Comparison of ENCODE assay signal across 12 mouse cellular contexts in the genomic region with DNA sequence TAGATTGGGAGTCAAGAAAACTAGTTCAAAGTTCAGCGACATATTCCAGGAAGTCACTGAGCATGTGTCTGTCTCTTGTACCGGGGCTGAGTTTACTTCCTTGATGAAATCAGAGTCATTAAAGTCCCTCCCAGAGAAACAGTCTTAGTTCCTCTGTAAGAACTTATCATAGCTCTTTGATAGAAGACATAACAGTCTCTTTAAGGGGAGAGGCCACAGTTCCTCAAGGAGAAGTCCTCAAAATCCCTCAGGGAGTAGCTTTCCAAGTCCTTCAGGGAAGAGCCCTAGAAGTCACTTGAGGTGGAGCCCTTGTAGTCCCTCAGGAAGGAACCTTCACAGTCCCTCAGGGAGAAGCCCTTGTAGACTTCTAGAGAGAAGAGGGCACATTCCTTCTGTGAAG. TPM values are rescaled to one million over a fixed set of nuclear protein-coding genes. Genes with fewer than 3 reads are reported as not detected.
DNase-seq lines count a peak whose midpoint lies in the region; ATAC-seq lines count a peak whose summit lies in the region.
"Had no signal": no experiment of that assay in that cellular context is flagged by ENCODE, and none has a peak within 500 bp of the region (broad histone marks: within the 10 kb centered on the region; RNA-seq: fewer than 3 reads in every experiment).

No protein-coding gene starts in this region.

- no peak for DNase-seq in forebrain, embryonic 10.5 days (ENCODE audit: extremely low spot score, low spot score)
- DNase-seq in forebrain, embryonic 11.5 days (ENCODE audit: low spot score): no peak
- DNase-seq in lung, adult 18-20 months: peak; percentile 27 to 61
- no peak for DNase-seq in lung, postnatal 10 days
- peak; percentile 70 for DNase-seq in large intestine, adult 2 months (ENCODE audit: low read depth, low spot score)
- DNase-seq in naive thymus-derived CD4-positive, alpha-beta T cell, adult 2 months (ENCODE audit: low read depth): peak; percentile 44
- no peak for DNase-seq in spleen, postnatal 4 days (ENCODE audit: low spot score in 2 of 2)
- no peak for DNase-seq in frontal cortex, postnatal 36 days (ENCODE audit: low spot score in 2 of 2)

- H3K4me1 ChIP-seq in forebrain, embryonic 10.5 days: peaks cover 22% of the 10 kb centered on the region
- peaks cover 6% of the 10 kb centered on the region; the same call in 1 of the 2 replicates for H3K4me1 ChIP-seq in forebrain, embryonic 11.5 days (replicated peaks; ENCODE audit: control insufficient read depth, insufficient read depth, low read length)

- no peak overlapping the region for H3K9ac ChIP-seq in forebrain, embryonic 11.5 days (ENCODE audit: low read length)
- H3K9ac ChIP-seq: heart, embryonic 13.5 days; liver, embryonic 14.5 days had no signal

- H3K9me3 ChIP-seq in forebrain, embryonic 10.5 days: no peaks in the 10 kb centered on the region
- H3K9me3 ChIP-seq in forebrain, embryonic 11.5 days (ENCODE audit: control insufficient read depth, low read length): no peaks in the 10 kb centered on the region
- H3K9me3 ChIP-seq: heart, embryonic 13.5 days had no signal

- 0 out of 2 replicates have a peak overlapping the region, but pooled peaks have one; percentile 85 for H3K27ac ChIP-seq in forebrain, embryonic 10.5 days
- H3K27ac ChIP-seq in forebrain, embryonic 11.5 days (ENCODE audit: low read depth, low read length): no peak overlapping the region
- H3K27ac ChIP-seq: heart, embryonic 13.5 days; liver, embryonic 14.5 days had no signal

- no peak for ATAC-seq in forebrain, embryonic 11.5 days (replicated peaks; ENCODE audit: low FRiP score)

- H3K4me2 ChIP-seq in forebrain, embryonic 11.5 days (ENCODE audit: low read depth, low read length, severe bottlenecking): no peak overlapping the region

- H3K4me3 ChIP-seq in forebrain, embryonic 10.5 days: no peak overlapping the region
- no peak overlapping the region for H3K4me3 ChIP-seq in forebrain, embryonic 11.5 days (ENCODE audit: low read depth, low read length)

- 91% methylated on average over 2 of the region's 2 CpGs for WGBS in forebrain, embryonic 10.5 days
- 94% methylated on average over 2 of the region's 2 CpGs for WGBS in forebrain, embryonic 11.5 days
- WGBS in large intestine, adult 2 months: 28% methylated on average over 2 of the region's 2 CpGs

- no peaks in the 10 kb centered on the region for H3K27me3 ChIP-seq in forebrain, embryonic 10.5 days (ENCODE audit: poor library complexity, severe bottlenecking)
- no peaks in the 10 kb centered on the region for H3K27me3 ChIP-seq in forebrain, embryonic 11.5 days (ENCODE audit: control insufficient read depth, insufficient read depth, low read length)
- H3K27me3 ChIP-seq: heart, embryonic 13.5 days had no signal

- peaks cover 4% of the 10 kb centered on the region; the same call in 1 of the 2 replicates for H3K36me3 ChIP-seq in forebrain, embryonic 10.5 days (replicated peaks)
- no peaks in the 10 kb centered on the region for H3K36me3 ChIP-seq in forebrain, embryonic 11.5 days (ENCODE audit: control insufficient read depth, insufficient read depth, low read length)
- H3K36me3 ChIP-seq: heart, embryonic 13.5 days had no signal

RNA-seq across cellular contexts. Expression of gene Zfp512, which starts 0.9 kb away (rescaled TPM):
- polyA plus RNA-seq in forebrain, embryonic 10.5 days (2016; fragmentation: Nextera tagmentation; extraction: Ambion mirVana): 78.9 and 82.9 TPM in 2 replicates
- polyA plus RNA-seq in forebrain, embryonic 11.5 days (2014; fragmentation: Nextera tagmentation; extraction: Ambion mirVana): 87.5 and 87.9 TPM in 2 replicates
- 7.0 and 8.8 TPM in 2 replicates for polyA plus RNA-seq in large intestine, adult 2 months (2012; rRNA removed)

RNA-seq across cellular contexts. Expression of gene 4930548H24Rik, which starts 34.2 kb away (rescaled TPM):
- polyA plus RNA-seq in forebrain, embryonic 10.5 days (2016; fragmentation: Nextera tagmentation; extraction: Ambion mirVana): 0.09 TPM in 2 replicates
- polyA plus RNA-seq in forebrain, embryonic 11.5 days (2014; fragmentation: Nextera tagmentation; extraction: Ambion mirVana): 0.23 TPM in 1 of 2 replicates, not detected in the other
- polyA plus RNA-seq in large intestine, adult 2 months (2012; rRNA removed): not detected in 2 replicates
- polyA plus RNA-seq: cerebellum, adult 2 months; heart, embryonic 13.5 days; stomach, embryonic 14.5 days had no signal

RNA-seq across cellular contexts. Expression of gene Gpn1, which starts 43.2 kb away (rescaled TPM):
- 108 and 111 TPM in 2 replicates for polyA plus RNA-seq in forebrain, embryonic 10.5 days (2016; fragmentation: Nextera tagmentation; extraction: Ambion mirVana)
- polyA plus RNA-seq in forebrain, embryonic 11.5 days (2014; fragmentation: Nextera tagmentation; extraction: Ambion mirVana): 78.9 and 85.7 TPM in 2 replicates
- 8.4 and 9.0 TPM in 2 replicates for polyA plus RNA-seq in large intestine, adult 2 months (2012; rRNA removed)

Comparison
In these comparisons a context has a peak if more than half of its experiments do, and no peak if none do; other contexts are left out.
1. DNase-seq: peak in lung, adult 18-20 months (2 of 2), large intestine, adult 2 months (single experiment) and naive thymus-derived CD4-positive, alpha-beta T cell, adult 2 months (single experiment); none in forebrain, embryonic 10.5 days (single experiment), forebrain, embryonic 11.5 days (single experiment), lung, postnatal 10 days (single experiment), spleen, postnatal 4 days (0 of 2) and frontal cortex, postnatal 36 days (0 of 2).